In genomic region chr11:85833761-85834385, GRCm38 (mm10) we compare ENCODE assay signal across 9 mouse cellular contexts. TPM values are rescaled to one million over a fixed set of nuclear protein-coding genes. Genes with fewer than 3 reads are reported as not detected.
DNase-seq lines count a peak whose midpoint lies in the region; ATAC-seq lines count a peak whose summit lies in the region.
"Had no signal": no experiment of that assay in that cellular context is flagged by ENCODE, and none has a peak within 500 bp of the region (broad histone marks: within the 10 kb centered on the region; RNA-seq: fewer than 3 reads in every experiment).

No protein-coding gene starts in this region.

- H3K36me3 ChIP-seq in hindbrain, embryonic 12.5 days, result no peaks in the 10 kb centered on the region
- no peaks in the 10 kb centered on the region for H3K36me3 ChIP-seq in liver, embryonic 13.5 days

- H3K4me3 ChIP-seq in hindbrain, embryonic 12.5 days, result peak overlapping the region; percentile 49
- H3K4me3 ChIP-seq in liver, embryonic 13.5 days (replicated peaks), result peak overlapping the region; percentile 53

- peak; percentile 54 for DNase-seq in adrenal gland, postnatal 10 days
- DNase-seq in adrenal gland, adult 8-10 months, result no peak
- peak; percentile 71 for DNase-seq in MN1 (ENCODE audit: low spot score)
- DNase-seq in liver, embryonic 13.5 days, result no peak
- no peak for DNase-seq in left cerebral cortex, adult 18-20 months (ENCODE audit: low spot score in 2 of 2)
- DNase-seq in layer of hippocampus, postnatal 25 days (ENCODE audit: extremely low spot score in 1 of 2, low spot score in 1 of 2), result no peak
- DNase-seq in spleen, adult 12 weeks (ENCODE audit: low spot score), result no peak

- no peaks in the 10 kb centered on the region for H3K9me3 ChIP-seq in hindbrain, embryonic 12.5 days (replicated peaks)
- H3K9me3 ChIP-seq in liver, embryonic 13.5 days (replicated peaks), result no peaks in the 10 kb centered on the region

- WGBS in hindbrain, embryonic 12.5 days, result 3% methylated on average over 11 of the region's 11 CpGs
- WGBS in liver, embryonic 13.5 days (ENCODE audit: insufficient replicate concordance), result 7% methylated on average over 11 of the region's 11 CpGs

- H3K9ac ChIP-seq in hindbrain, embryonic 12.5 days, result peak overlapping the region; percentile 37
- no peak overlapping the region for H3K9ac ChIP-seq in liver, embryonic 13.5 days

- H3K27me3 ChIP-seq in hindbrain, embryonic 12.5 days, result peaks cover 89% of the 10 kb centered on the region
- H3K27me3 ChIP-seq in liver, embryonic 13.5 days, result peaks cover 100% of the 10 kb centered on the region

- peak overlapping the region; percentile 52; the same call in 1 of the 2 replicates for H3K27ac ChIP-seq in hindbrain, embryonic 12.5 days
- H3K27ac ChIP-seq in liver, embryonic 13.5 days, result no peak overlapping the region

- peaks cover 49% of the 10 kb centered on the region for H3K4me1 ChIP-seq in hindbrain, embryonic 12.5 days
- peaks cover 39% of the 10 kb centered on the region for H3K4me1 ChIP-seq in liver, embryonic 13.5 days (replicated peaks)

- ATAC-seq in hindbrain, embryonic 12.5 days (ENCODE audit: low FRiP score), result no peak
- no peak for ATAC-seq in liver, embryonic 13.5 days (ENCODE audit: low read depth)

- H3K4me2 ChIP-seq in hindbrain, embryonic 12.5 days (replicated peaks), result peak overlapping the region; percentile 26; the same call in 1 of the 2 replicates
- peak overlapping the region; percentile 66 for H3K4me2 ChIP-seq in liver, embryonic 13.5 days

RNA-seq across cellular contexts. Expression of gene Tbx2, which starts 1.5 kb away (rescaled TPM):
- 10 to 100 TPM; 27.5 to 31.5 TPM for total RNA-seq in adrenal gland, postnatal 10 days (2021)
- 10 to 100 TPM; 23.4 to 30.5 (median 24.9) TPM for total RNA-seq in adrenal gland, adult 8-10 months (2022)
- polyA plus RNA-seq in hindbrain, embryonic 12.5 days (2016; fragmentation: Nextera tagmentation; extraction: Ambion mirVana), result 3.8 and 4.9 TPM in 2 replicates
- polyA plus RNA-seq in liver, embryonic 13.5 days (2015; fragmentation: Nextera tagmentation; extraction: Ambion mirVana), result 0.25 and 0.27 TPM in 2 replicates
- total RNA-seq in left cerebral cortex, adult 18-20 months (2021), result 1 to 10 TPM; 1.3 to 1.5 TPM
- 1 to 10 TPM; 1.7 to 3.0 TPM for total RNA-seq in layer of hippocampus, postnatal 25 days (2021)

RNA-seq across cellular contexts. Expression of gene Gm11444, which starts 16.3 kb away (rescaled TPM):
- not detected for total RNA-seq in adrenal gland, postnatal 10 days (2021)
- total RNA-seq in adrenal gland, adult 8-10 months (2022), result not detected
- polyA plus RNA-seq in hindbrain, embryonic 12.5 days (2016; fragmentation: Nextera tagmentation; extraction: Ambion mirVana), result not detected in 2 replicates
- polyA plus RNA-seq in liver, embryonic 13.5 days (2015; fragmentation: Nextera tagmentation; extraction: Ambion mirVana), result not detected in 2 replicates
- total RNA-seq in left cerebral cortex, adult 18-20 months (2021), result not detected
- total RNA-seq in layer of hippocampus, postnatal 25 days (2021), result not detected
- total RNA-seq: adrenal gland, postnatal 36 days had no signal

RNA-seq across cellular contexts. Expression of gene Tbx4, which starts 52.3 kb away (rescaled TPM):
- total RNA-seq in adrenal gland, postnatal 10 days (2021), result under 1 TPM in 1 of 2 experiments, not detected in 1; 0.12 TPM
- under 1 TPM in 2 of 4 experiments, not detected in 2; 0.10 to 0.15 TPM for total RNA-seq in adrenal gland, adult 8-10 months (2022)
- polyA plus RNA-seq in hindbrain, embryonic 12.5 days (2016; fragmentation: Nextera tagmentation; extraction: Ambion mirVana), result 0.57 and 0.94 TPM in 2 replicates
- polyA plus RNA-seq in liver, embryonic 13.5 days (2015; fragmentation: Nextera tagmentation; extraction: Ambion mirVana), result 0.05 and 0.06 TPM in 2 replicates
- under 1 TPM in 1 of 2 experiments, not detected in 1; 0.14 TPM for total RNA-seq in left cerebral cortex, adult 18-20 months (2021)
- under 1 TPM; 0.32 to 0.35 TPM for total RNA-seq in layer of hippocampus, postnatal 25 days (2021)
- total RNA-seq: adrenal gland, postnatal 36 days had no signal

Comparison
In these comparisons a context has a peak if more than half of its experiments do, and no peak if none do; other contexts are left out.
1. DNase-seq: peak in adrenal gland, postnatal 10 days (single experiment) and MN1 (single experiment); none in adrenal gland, adult 8-10 months (single experiment), liver, embryonic 13.5 days (single experiment), left cerebral cortex, adult 18-20 months (0 of 2), layer of hippocampus, postnatal 25 days (0 of 2) and spleen, adult 12 weeks (single experiment).
2. RNA of gene Tbx2, which starts 1.5 kb away (total RNA-seq): 27.5 to 31.5 TPM in adrenal gland, postnatal 10 days and 23.4 to 30.5 TPM in adrenal gland, adult 8-10 months; 1.7 to 3.0 TPM in layer of hippocampus, postnatal 25 days and 1.3 to 1.5 TPM in left cerebral cortex, adult 18-20 months; every median in the first group is over 4 times any median in the second.